Mouse (Mus musculus) adrenal gland, postnatal 10 days (tissue): Measurements from ENCODE around the gene Galp. TPM values are rescaled to one million over a fixed set of nuclear protein-coding genes. Genes with fewer than 3 reads are reported as not detected.
"Not testable (repeated sequence)": the region's sequence is repeated elsewhere in the genome, so short reads cannot be mapped to it uniquely, and the experiment has no call there.

ENCODE experiments used
- DNase-seq: peaks from one replicate; pipeline ENCODE4 v3.0.0; 2021; ENCODE audit warnings: mixed read lengths
- total RNA-seq, 2 experiments: library from RNA; stranded (reverse); gene quantifications; 2 replicates each; pipeline ENCODE4 v1.2.3; 2021

The Galp gene
- total RNA-seq, 2 experiments from 2014 or later: not detected

DNA sequence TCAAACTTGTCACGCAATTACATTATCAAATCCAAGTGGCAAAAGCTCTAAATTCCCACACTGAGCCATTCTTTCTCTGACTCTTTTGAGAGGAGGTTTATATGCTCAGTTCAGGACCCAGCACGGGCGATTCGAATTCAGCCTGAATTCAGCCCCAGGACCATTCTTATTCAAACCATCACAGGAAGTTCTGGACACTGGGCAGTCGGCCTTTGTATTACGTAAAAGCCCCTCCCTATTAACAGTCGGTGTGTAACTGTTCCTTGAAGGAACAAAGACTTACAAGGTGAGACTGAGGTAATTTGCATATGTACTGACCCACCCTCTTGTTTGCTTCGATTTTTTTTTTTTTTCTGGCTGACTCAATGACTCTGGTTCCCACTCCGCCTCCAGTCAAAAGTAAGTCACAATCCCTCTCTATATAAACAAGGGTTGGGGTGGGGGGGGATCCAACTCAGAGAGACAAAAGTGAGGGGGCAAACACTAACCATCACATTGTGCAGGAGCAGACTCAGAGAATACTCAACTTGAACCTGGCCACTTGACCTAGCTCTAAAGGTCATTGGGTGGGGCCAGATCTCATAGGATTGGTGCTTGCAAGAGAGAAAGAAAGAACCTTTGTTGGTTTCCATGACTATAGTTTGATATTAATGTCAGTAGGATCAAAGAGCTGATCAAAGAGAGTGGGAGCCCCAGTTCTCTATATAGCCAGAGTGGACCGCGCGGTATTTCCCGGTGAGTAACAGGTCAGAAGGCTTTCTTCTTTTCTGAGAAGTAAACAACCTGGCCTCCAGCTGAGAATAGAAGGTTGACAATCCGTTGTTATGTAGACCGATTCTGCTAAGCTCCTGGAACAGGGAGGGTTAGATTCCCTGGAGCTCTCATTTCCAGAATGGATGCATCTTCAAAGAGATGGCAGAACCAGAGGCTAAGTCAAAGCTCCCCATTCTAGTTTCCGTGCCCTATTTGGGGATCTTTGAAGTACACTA lies 61.6 kb downstream of the Galp start:
- no peak for DNase-seq

DNA sequence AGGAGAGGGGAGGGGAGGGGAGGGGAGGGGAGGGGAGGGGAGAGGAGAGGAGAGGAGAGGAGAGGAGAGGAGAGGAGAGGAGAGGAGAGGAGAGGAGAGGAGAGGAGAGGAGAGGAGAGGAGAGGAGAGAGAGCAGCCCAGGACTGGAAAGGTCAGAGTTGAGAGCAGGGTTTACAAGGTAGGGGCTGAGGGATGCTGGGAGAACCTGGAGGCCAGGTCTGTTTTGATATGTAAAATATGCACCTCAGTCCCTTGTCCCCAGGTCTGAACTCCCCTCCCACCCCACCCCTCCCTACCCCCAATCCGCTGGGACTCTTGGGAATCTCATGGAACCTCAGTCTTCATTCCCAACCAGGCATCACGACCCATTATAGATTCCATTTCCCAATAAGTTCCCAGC lies 63.1 kb downstream of the Galp start:
- not testable (repeated sequence) for DNase-seq

DNA sequence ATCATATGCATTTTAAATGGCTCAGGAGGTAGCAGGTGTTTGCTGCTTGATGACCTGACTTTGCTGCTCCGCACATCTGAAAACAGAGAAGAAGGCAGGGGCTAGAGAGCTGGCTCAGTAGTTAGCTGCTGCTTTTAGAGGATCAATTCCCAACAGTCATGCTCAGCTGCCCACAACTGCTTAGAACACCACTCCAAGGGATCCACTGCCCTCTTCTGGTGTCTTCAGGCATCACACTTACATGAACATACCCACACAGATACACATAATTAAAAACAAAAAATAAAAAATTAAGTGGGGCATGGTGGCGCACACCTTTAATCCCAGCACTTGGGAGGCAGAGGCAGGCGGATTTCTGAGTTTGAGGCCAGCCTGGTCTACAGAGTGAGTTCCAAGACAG lies 65.2 kb downstream of the Galp start:
- DNase-seq: no peak

DNA sequence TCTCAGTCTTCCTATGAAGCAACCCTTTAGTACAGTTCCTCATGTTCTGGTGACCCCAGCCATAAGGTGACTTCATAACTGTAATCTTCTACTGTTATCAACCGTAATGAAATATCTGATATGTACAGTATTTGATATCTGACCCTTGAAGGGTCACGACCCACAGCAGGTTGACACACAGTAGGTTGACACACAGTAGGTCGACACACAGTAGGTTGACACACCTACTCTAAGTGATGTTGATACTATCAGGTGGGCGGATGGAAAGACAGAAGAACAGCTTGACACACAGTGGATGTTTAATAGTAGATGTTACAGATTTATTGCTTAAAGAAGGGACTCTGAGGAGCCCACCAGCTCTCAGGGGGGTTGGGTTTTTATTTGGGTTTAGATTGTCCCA lies 66.1 kb downstream of the Galp start:
- DNase-seq: no peak

DNA sequence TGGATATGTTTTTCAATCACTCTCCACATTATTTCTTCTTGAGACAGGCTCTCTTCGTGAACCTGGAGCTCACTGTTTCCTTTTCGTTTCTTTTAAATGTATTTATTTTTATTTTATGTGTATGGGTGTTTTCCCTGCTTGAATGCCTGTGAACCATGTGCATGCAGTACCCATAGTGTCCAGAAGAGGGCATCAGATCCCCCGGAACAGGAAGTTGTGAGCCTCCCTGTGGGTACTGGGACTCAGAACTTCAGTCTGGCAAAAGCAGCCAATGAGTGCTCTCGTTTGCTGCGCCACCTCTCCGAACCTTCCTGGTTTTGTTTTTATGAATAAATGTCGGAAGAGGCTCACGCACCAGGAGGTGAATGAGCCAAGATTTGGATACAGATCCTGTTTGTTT lies 68.8 kb downstream of the Galp start:
- DNase-seq: peak; percentile 53

Other genes with a start within 250 kb of the Galp start
- gene Vmn1r65, start 186.1 kb upstream of the Galp start, total RNA-seq: not detected
- gene Nlrp4c, start 151.9 kb upstream of the Galp start, total RNA-seq: not detected
- gene Zfp787, start 41.1 kb upstream of the Galp start, total RNA-seq: 10 to 100 TPM; 46.2 to 61.5 TPM
- gene Zfp444, start 24.9 kb upstream of the Galp start, total RNA-seq: 10 to 100 TPM; 26.4 to 27.9 TPM
- gene Zscan5b, start 25.2 kb downstream of the Galp start, total RNA-seq: not detected
- not detected for gene Epp13, start 55.6 kb downstream of the Galp start, total RNA-seq
- 1 to 10 TPM; 6.4 to 7.8 TPM for gene Zfp667, start 89.5 kb downstream of the Galp start, total RNA-seq
- gene Zfp583, start 134.2 kb downstream of the Galp start, total RNA-seq: 1 to 10 TPM; 2.7 to 3.1 TPM
- under 1 TPM; 0.87 to 0.91 TPM for gene Gm3854, start 146.7 kb downstream of the Galp start, total RNA-seq
- gene Zfp78, start 166.2 kb downstream of the Galp start, total RNA-seq: 1 to 10 TPM; 1.1 to 2.6 TPM
- 1 to 10 TPM; 3.9 to 8.9 TPM for gene Zfp28, start 186.2 kb downstream of the Galp start, total RNA-seq
- under 1 TPM; 0.21 to 0.36 TPM for gene Smim17, start 201.6 kb downstream of the Galp start, total RNA-seq
- under 1 TPM in 1 of 2 experiments, not detected in 1; 0.09 TPM for gene Gm20715, start 213.2 kb downstream of the Galp start, total RNA-seq
- not detected for gene Olfr1344, start 241.6 kb downstream of the Galp start, total RNA-seq